Mouse (Mus musculus) intestine, postnatal 0 days (tissue): ENCODE measurements around the gene Tbx2. TPM values are rescaled to one million over a fixed set of nuclear protein-coding genes. Genes with fewer than 3 reads are reported as not detected.

ENCODE experiments used
- ATAC-seq: fragments of 200-750 bp; cut with Nextera tagmentation; 2 replicates; pipeline ENCODE4 v1.8.0; 2017; ENCODE audit warnings: mild to moderate bottlenecking, moderate TSS enrichment, moderate library complexity
- H3K27ac ChIP-seq: fragments of 300-500 bp; sonication (generic); 2 replicates; pipeline ENCODE4 v1.5.1; 2014; ENCODE audit warnings: mild to moderate bottlenecking, low read depth, low read length, moderate library complexity
- H3K27me3 ChIP-seq: fragments of 300-500 bp; sonication (generic); replicated peaks from 2 replicates; pipeline ENCODE4 v1.6.1; 2014; ENCODE audit warnings: low read length, mixed read lengths; ENCODE audit not compliant: control insufficient read depth, insufficient read depth
- H3K36me3 ChIP-seq: fragments of 300-500 bp; sonication (generic); 2 replicates; pipeline ENCODE4 v1.6.1; 2014; ENCODE audit warnings: mild to moderate bottlenecking, moderate library complexity; ENCODE audit not compliant: control insufficient read depth, insufficient read depth
- H3K4me1 ChIP-seq: fragments of 300-500 bp; sonication (generic); replicated peaks from 2 replicates; pipeline ENCODE4 v1.6.1; 2014; ENCODE audit warnings: antibody characterized with exemption, low read length, mixed read lengths; ENCODE audit not compliant: control insufficient read depth, insufficient read depth
- H3K4me2 ChIP-seq: fragments of 300-500 bp; sonication (generic); replicated peaks from 2 replicates; pipeline ENCODE4 v1.6.1; 2014; ENCODE audit warnings: low read depth, mild to moderate bottlenecking, moderate library complexity
- H3K4me3 ChIP-seq: fragments of 300-500 bp; sonication (generic); 2 replicates; pipeline ENCODE4 v1.5.1; 2014; ENCODE audit warnings: low read depth, low read length
- H3K9ac ChIP-seq: fragments of 300-500 bp; sonication (generic); 2 replicates; pipeline ENCODE4 v1.6.1; 2014; ENCODE audit warnings: mild to moderate bottlenecking, low read depth, low read length
- H3K9me3 ChIP-seq: fragments of 300-500 bp; sonication (generic); 2 replicates; pipeline ENCODE4 v1.6.1; 2016; ENCODE audit warnings: mixed run types; ENCODE audit not compliant: control insufficient read depth
- CTCF ChIP-seq: sonication (generic); IDR thresholded peaks from 2 replicates; pipeline ENCODE4 v1.5.1; 2016; ENCODE audit warnings: low read depth, mild to moderate bottlenecking, control low read depth, antibody characterized with exemption, moderate library complexity
- WGBS: fragments of 180-500 bp; shearing (Covaris S2); extraction: QIAGEN DNeasy Blood & Tissue Kit; methylation state at CpG from one replicate; pipeline ENCODE4 v1.1.7; 2014; 5-methylcytosine and 5-hydroxymethylcytosine counted together
- polyA plus RNA-seq: library from polyadenylated mRNA; unstranded; fragments of >200 nt; fragmentation: Nextera tagmentation; extraction: Ambion mirVana; gene quantifications from 2 replicates; pipeline ENCODE4 v1.2.1, GENCODE M21; 2015

Tbx2 gene
- polyA plus RNA-seq, 1 experiment from 2014 or later: 3.0 TPM

DNA sequence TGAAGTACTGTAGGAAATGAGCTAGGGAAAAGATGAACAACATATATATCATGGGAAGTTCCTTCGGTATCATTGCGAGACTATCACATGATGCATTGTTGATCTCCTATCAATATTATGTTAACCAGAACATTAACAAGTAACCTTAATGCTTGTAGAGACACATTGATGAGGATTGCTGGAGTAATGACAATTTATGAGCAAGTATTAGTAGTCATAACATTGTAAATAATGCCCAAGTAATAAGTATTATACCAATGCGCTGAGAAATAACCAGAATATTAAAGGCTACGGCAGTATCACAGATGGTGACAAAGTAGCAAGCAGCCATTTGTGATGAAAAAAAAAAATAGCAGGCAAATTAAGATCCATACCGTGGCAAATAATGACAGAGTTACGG is 54.9 kb downstream of the Tbx2 start:
- TF ChIP-seq CTCF: no peak
- ATAC-seq: no peak

DNA sequence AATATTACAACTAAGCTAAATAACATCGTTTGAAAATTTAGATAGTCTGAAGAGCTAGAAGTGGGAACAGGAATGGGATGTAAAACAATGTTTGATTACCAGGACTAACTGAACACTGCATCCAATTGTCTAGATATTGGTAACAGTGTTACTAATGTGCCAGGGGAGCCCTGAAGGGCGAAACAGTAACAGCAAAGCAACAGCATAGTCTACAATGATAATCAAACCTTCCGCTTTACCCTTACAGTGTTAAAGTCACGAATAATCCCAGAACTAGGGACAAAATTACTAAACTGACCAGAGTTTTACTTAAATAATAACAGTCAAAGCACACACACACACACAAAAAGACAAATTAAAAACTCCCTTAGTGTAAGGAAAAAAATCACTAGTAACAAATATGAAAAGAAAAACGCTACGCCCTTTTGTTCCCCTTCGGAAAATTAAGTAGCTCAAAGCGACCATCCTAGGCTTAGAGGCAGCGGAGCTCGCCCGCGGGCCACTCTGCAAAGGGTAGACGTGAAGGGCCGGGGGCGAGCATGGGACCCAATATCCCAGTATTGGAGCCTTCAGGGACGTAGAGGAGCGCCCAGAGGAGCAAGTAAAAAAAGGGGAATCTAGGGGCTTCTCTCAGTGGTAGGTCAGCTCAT is 55.6 kb downstream of the Tbx2 start:
- WGBS: 12% methylated on average over 17 of the region's 17 CpGs
- H3K36me3 ChIP-seq: no peaks in the 10 kb centered on the region
- no peak overlapping the region; the same call in 1 of the 2 replicates for H3K4me2 ChIP-seq
- H3K4me3 ChIP-seq: peak overlapping the region; percentile 16; the same call in 1 of the 2 replicates
- no peak overlapping the region for H3K27ac ChIP-seq
- H3K9me3 ChIP-seq: no peaks in the 10 kb centered on the region
- no peaks in the 10 kb centered on the region for H3K4me1 ChIP-seq
- no peak for ATAC-seq
- no peak for TF ChIP-seq CTCF
- H3K27me3 ChIP-seq: peaks cover 88% of the 10 kb centered on the region
- no peak overlapping the region for H3K9ac ChIP-seq

More for the DNA sequence above, 54.9 kb downstream of the Tbx2 start:
- no peak overlapping the region for H3K4me3 ChIP-seq
- no peak overlapping the region for H3K4me2 ChIP-seq
- no peaks in the 10 kb centered on the region for H3K9me3 ChIP-seq
- no peaks in the 10 kb centered on the region for H3K4me1 ChIP-seq
- 35% methylated on average over 6 of the region's 6 CpGs for WGBS
- H3K9ac ChIP-seq: no peak overlapping the region
- no peak overlapping the region for H3K27ac ChIP-seq
- peaks cover 86% of the 10 kb centered on the region for H3K27me3 ChIP-seq
- H3K36me3 ChIP-seq: no peaks in the 10 kb centered on the region

DNA sequence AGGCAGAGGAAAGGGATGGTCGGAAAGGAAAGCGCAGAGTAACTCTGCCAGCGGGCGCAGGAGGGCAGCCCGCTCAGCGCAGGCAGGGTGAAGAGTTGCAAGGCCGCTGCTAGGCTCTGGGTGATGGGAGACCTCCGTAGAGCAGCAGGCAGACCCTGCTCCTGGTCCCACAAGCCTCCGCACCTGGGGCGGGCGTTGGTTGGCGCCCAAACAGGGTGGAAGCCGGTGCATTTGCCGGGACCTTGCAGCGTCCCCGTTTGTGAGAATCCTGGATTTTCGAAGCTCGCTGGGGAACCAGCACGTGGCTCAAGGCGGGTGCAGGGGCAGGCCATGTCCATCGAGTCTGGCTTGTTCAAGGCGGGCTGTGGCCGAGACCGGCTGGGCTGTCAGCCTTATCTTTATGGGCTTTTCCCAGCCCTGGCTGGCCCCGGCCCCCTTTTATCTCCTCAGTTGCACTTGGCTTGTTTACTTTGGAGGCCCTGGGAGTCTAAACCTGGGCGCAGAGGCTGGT is 56.2 kb downstream of the Tbx2 start:
- peaks cover 91% of the 10 kb centered on the region for H3K27me3 ChIP-seq
- no peak overlapping the region; the same call in 1 of the 2 replicates for H3K4me2 ChIP-seq
- H3K4me3 ChIP-seq: peak overlapping the region; percentile 16; the same call in 1 of the 2 replicates
- H3K4me1 ChIP-seq: no peaks in the 10 kb centered on the region
- TF ChIP-seq CTCF: no peak
- no peak overlapping the region for H3K27ac ChIP-seq
- whole genome bisulfite sequencing: 6% methylated on average over 26 of the region's 26 CpGs
- no peak for ATAC-seq
- H3K36me3 ChIP-seq: no peaks in the 10 kb centered on the region
- no peak overlapping the region for H3K9ac ChIP-seq
- no peaks in the 10 kb centered on the region for H3K9me3 ChIP-seq

DNA sequence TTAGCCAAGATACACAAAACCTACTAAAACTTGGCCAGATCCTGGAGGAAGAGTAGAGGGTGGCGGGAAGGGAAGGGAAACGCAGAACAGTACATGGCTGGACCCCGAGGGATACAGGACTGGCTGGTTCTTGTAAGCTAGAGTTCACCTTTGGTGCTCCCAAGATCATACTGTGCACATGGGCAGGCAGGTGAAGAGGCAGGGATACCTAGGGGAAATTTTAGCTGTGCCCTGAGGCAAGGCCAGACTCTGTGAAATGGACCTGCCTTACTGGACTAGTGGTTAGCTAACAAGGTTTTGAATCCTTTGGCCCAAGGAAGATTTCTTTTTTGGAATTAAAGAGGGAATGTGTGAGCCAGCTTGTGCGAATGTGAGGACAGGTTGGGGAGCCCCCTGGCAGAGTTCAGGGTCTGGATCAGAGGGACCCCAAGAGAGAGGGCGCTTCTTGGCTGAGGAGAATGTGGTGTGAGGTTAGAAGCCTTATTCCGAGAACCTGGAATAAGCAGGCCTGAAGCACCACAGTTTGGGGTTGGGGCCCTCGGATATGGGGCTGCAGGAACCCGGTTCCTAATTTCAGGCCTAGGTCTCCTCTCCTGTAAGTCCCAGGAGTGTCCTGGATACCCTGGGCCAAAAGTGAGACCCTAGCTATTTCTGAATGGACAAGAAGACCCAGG is 56.8 kb downstream of the Tbx2 start:
- WGBS: 45% methylated on average over 8 of the region's 8 CpGs
- Histone ChIP-seq H3K4me2 (no peak overlapping the region), H3K36me3 (no peaks in the 10 kb centered on the region), H3K4me3 (no peak overlapping the region), H3K27me3 (peaks cover 97% of the 10 kb centered on the region), H3K4me1 (no peaks in the 10 kb centered on the region), H3K9me3 (no peaks in the 10 kb centered on the region), H3K9ac (no peak overlapping the region), H3K27ac (no peak overlapping the region)
- no peak for ATAC-seq
- TF ChIP-seq CTCF: no peak

DNA sequence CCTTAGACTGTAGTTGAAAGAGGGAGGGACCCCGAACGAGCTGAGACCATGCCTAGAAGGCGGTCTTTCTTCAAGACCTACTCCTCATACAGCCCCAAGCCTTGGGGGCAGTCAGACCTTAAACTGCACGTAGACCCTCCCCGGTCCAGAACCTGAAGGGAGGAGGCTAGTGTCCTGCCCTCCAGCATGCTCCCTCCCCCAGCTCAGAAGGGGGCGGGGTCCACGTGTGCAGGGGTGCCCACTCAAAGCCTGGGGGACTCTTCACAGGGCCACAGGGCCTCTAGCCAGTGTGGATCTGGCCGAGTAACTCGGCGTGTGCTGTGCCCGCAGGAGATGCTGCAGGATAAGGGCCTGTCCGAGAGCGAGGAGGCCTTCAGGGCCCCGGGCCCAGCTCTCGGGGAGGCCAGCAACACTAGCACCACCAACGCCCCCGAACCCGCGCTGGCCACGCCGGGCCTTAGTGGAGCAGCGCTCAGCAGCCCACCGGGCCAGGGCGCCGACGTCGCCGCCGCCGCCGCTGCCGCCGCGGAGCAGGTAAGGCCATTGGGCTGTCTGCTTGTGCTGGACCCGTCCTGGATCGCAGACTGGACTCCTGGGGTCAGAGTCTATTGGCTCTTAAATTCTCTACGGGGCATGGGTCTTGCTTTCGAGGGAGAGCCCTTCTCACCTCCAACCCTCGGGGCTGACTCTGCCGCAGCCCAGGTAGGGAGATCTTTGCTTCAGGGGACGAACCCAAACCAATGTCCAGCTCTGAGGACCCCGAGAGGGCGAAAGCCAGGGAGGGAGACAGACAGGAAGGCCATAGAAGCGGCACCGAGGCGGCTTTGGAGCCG is 57.6 kb downstream of the Tbx2 start:
- Histone ChIP-seq H3K4me2 (no peak overlapping the region), H3K27me3 (peaks cover 97% of the 10 kb centered on the region), H3K9ac (no peak overlapping the region), H3K36me3 (no peaks in the 10 kb centered on the region), H3K9me3 (no peaks in the 10 kb centered on the region), H3K4me3 (peak overlapping the region; percentile 2; the same call in 1 of the 2 replicates), H3K4me1 (no peaks in the 10 kb centered on the region; the same call in 1 of the 2 replicates), H3K27ac (no peak overlapping the region)
- TF ChIP-seq CTCF: no peak
- 21% methylated on average over 47 of the region's 47 CpGs for WGBS
- ATAC-seq: 0 out of 2 replicates have a peak, but pooled peaks have one; percentile 20

DNA sequence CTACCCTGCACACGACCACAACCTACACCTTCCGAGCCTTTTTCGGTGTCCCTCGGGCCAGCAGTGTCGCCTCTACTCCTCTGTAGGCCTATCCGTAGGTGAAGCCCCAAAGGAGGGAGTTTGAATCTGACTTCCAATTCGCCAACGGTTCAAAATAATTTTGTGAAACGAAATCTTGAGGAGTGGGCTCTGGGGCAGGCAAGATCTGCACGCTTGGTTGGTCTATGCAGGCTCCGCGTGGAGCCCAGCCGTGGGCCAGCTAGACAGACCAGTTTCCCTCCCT is 58.2 kb downstream of the Tbx2 start:
- no peak overlapping the region for H3K9ac ChIP-seq
- no peak for ATAC-seq
- H3K9me3 ChIP-seq: no peaks in the 10 kb centered on the region
- H3K27ac ChIP-seq: no peak overlapping the region
- H3K4me2 ChIP-seq: no peak overlapping the region
- WGBS: 21% methylated on average over 13 of the region's 13 CpGs
- H3K4me1 ChIP-seq: no peaks in the 10 kb centered on the region; the same call in 1 of the 2 replicates
- H3K4me3 ChIP-seq: no peak overlapping the region
- H3K36me3 ChIP-seq: no peaks in the 10 kb centered on the region
- peaks cover 97% of the 10 kb centered on the region for H3K27me3 ChIP-seq
- no peak for TF ChIP-seq CTCF
